Mouse (Mus musculus) mouse trophoblast stem cell (cell line): ENCODE results near the gene Cdk15.

Experiments
- in situ Hi-C, 2 experiments: fragments of 300-500 bp; cut with MseI, MboI; formaldehyde crosslinking; loops; 2 replicates in 1 of 2; 3 replicates in 1 of 2; pipeline ENCODE4 v1.15.1; 2025

The Cdk15 gene

DNA sequence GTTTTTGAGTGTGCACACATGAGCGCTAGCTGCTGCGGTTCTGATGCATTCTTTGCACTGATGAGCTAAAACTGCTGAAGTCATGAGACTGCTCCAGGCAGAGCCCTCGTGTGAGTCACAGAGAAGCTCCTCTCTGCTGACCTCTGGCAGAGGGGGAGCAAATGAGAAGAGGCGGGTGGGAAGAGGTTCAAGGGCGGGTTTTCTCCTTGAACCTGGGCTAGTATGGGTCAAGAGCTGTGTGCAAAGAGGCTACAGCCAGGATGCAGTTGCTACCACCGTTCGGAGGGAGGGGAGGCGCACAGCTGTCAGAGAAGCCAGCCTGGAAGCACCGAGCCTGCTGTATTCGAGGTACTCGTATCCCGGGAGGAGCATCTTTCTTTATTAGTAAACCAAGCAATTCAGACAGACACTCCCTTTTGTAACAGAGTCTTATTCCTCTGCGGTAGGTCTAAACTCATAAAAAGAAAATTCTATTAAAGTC, at the start of gene Cdk15:
Gene Cdk15 (plus strand): TSS at position 156 of the 481 bp plus-strand sequence.
- in situ Hi-C loops = no loop called here

- in situ Hi-C loops = no loop called here
Measured at GRCm38 (mm10) chr1:59208331-59208730, 48.4 kb upstream of the Cdk15 start.

- in situ Hi-C loops = no loop called here
Measured at GRCm38 (mm10) chr1:59211651-59212050, 45.1 kb upstream of the Cdk15 start.

GRCm38 (mm10) chr1:59212076-59212779, 44.5 kb upstream of the Cdk15 start:
- in situ Hi-C loops = no loop called here

- in situ Hi-C loops = no loop called here
Measured at GRCm38 (mm10) chr1:59212951-59213350, 43.8 kb upstream of the Cdk15 start.

- in situ Hi-C loops = no loop called here
Measured at GRCm38 (mm10) chr1:59215446-59215845, 41.3 kb upstream of the Cdk15 start.

GRCm38 (mm10) chr1:59220371-59220770, 36.3 kb upstream of the Cdk15 start:
- in situ Hi-C loops = no loop called here

DNA sequence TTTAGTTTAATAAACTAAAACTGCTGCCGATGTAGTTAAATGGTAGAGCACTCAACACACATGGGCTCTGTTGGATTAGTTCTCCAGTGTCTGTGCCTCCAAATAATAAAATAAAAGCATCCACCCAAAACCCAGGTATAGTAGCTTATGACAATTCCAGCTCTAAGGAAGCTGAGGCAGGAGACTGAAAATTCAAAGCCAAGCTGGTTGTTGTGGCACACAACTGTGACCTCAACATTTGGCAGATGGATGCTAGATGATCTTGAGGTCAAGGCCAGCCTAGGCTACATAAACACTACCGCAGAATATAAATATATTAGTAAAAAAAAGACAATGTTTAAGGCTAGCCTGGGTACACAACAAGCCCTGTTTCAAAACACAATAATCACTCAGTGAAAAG, 35.1 kb upstream of the Cdk15 start:
- in situ Hi-C loops = no loop called here

DNA sequence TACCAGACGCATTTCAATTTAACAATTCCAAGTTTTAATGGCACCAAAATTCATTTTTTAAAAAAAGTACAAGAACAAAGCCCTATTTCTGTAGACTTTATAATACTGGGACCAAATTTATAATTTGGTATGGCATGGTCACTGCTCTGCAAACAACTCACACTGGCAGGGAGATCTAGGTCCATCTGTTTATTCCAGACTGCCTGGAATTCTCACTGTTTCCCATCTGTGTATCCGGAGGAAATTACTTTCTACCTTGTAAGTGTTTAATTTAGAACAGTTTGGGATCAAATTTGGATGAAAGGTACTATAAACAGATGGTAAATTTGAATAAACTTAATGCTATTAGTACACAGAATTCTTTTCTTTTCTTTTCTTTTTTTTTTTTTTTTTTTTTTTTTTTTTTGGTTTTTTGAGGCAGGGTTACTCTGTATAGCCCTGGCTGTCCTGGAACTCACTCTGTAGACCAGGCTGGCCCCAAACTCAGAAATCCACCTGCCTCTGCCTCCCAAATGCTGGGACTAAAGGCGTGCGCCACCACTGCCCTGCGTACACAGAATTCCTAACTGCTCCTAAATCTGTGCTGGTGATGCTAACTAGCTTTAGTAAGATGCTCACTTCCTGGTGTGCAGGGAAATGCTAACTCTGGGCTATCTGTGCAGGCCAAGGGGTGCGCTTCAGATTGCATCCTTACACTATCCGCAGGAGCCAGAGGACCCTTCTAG, 34.4 kb upstream of the Cdk15 start:
- in situ Hi-C loops = no loop called here

GRCm38 (mm10) chr1:59228552-59228951, 28.2 kb upstream of the Cdk15 start:
- in situ Hi-C loops = no loop called here

- in situ Hi-C loops = no loop called here
Measured at GRCm38 (mm10) chr1:59229187-59229586, 27.5 kb upstream of the Cdk15 start.

GRCm38 (mm10) chr1:59236856-59237441, 19.8 kb upstream of the Cdk15 start, which contains the start of gene Als2:
Gene Als2 (minus strand): TSS chr1:59237231.
- in situ Hi-C loops = loop anchor here in 1 of 2 experiments (5.0 to 10.0 kb wide), 2 partner anchors 92 to 170 kb away; no protein-coding TSS in a partner anchor

DNA sequence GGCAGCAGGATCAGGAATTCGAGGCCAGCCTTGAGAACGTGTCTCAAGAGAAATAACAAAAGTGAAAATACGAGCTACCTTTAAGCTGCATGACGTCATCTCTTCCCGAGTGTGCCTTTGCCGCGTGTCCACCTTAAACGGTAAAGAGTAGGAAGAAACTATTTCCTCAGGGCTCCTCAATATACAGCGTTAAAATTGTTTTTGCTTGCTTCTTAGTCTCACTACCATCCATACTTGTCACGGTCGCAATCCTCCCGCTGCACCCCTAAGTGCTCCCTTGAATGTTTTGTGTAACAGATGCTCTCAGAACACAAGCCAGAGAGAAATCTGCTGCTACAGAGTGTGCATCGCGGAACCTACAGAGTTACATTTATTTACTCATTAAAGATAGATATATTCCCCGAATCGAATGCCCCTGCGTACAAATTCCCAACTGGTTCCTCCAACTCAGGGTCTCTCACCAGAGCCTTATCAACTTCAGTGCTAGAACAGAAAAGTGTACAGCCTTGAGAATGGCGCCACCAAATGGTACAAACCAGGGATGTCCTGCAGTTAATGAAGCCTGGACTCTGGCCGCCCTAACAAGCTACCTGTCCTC, 19.0 kb upstream of the Cdk15 start:
- in situ Hi-C loops = loop anchor here in 1 of 2 experiments (5.0 to 10.0 kb wide), 2 partner anchors 93 to 170 kb away; no protein-coding TSS in a partner anchor

GRCm38 (mm10) chr1:59243770-59244169, 12.9 kb upstream of the Cdk15 start:
- in situ Hi-C loops = no loop called here

DNA sequence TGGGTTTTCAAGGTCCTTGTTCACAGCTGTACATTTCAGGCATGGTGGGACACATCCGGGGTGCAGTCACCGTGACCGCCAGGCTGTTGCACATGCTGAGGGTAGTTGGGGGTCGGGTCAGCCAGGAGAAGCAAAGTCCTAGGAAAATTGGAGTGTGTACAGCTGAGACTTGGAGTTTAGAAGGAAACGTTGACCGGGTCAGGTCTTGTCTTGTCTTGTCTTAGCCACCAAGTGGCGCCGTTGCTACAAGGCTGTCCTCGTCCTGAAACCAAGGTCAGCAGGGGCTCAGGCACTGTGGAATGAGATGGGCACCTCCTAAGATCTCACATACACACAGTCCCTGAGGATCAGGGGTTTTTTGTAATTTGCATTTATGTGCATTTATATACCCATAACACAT, 9.1 kb upstream of the Cdk15 start:
- in situ Hi-C loops = no loop called here

GRCm38 (mm10) chr1:59252762-59253161, 3.9 kb upstream of the Cdk15 start:
- in situ Hi-C loops = no loop called here

DNA sequence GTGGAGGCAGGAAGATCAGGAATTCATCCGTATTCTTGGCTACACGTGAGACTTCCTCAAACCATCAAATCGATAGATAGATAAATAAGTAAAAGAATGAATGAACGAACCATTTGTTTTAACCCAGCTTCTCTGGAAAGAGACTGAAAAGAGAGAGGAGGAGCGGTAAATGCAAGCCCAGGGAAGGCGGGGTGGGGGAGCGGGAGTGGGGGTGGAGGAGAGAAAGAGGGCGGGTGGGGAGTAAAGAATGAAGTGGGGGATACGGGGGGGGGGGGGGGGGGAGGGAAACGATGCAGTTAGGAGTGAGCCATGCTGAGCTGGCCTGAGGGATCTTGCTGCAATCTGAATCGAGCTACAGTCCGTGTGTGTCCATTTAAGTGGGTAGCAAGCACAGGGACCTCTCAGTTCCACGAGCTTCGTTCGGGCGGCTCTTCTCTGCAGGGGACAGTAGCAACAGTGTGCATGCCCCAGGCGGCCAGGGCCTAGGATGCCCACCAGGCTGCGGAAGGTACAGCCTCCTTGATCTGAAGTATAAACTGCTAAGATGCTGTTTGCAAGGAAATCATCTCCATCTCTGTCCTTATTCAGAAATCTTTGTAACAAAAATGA, 3.3 kb upstream of the Cdk15 start:
- in situ Hi-C loops = no loop called here

- in situ Hi-C loops = no loop called here
Measured at GRCm38 (mm10) chr1:59257736-59258135, 1.0 kb downstream of the Cdk15 start.

DNA sequence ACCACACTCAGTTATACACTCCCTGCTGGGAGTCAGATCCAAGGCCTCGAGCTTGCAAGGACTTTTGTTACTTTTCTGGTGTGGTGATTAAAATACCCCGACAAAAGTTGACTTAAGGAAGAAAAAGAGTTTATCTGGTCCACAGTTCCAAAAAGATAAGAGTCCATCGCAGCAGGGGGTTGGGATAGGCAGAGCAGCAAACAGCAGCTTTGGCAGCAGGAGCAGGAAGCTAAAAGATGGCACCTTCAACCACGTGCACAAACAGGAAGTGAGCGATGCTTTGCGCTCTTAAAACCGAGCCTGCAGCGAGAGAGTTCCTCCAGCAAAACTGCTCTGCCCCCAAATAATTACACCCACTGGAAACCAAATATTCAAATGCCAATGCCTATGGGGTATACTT, 12.2 kb downstream of the Cdk15 start:
- in situ Hi-C loops = no loop called here

- in situ Hi-C loops = no loop called here
Measured at GRCm38 (mm10) chr1:59269466-59269865, 12.8 kb downstream of the Cdk15 start.

DNA sequence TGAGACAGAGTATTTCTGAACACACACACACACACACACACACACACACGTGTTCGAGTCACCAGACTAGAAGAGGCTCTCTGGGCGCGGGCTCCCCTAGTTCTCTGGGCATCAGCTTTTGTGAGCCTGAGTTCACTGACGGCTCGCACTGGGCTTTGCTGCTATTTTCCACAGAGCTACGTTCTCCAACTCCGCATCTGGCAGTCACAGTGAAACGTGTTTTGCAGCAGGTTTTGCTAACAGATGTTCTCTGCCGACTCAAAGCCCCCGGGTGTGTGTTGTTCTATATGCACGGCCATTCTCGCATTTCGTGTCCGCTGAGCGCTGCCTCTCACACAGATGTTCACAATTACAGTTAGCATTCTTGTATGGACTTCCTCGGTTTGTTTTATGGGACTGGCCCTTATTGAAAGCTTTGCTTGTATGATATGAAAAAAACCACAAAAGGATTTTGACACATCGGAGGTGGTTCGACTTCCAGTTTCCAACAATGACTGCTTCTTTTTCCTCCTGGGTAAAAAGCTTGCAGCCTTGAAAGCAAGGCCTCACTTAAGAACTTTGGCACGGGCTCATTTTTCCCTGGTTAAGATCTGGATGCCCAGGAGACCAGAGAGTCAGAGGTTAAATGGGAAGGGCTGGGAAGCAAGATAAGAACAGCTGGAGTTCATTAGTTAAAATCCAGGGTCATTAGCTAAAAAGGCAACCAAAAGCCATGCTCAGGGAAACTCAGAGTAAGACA, 13.4 kb downstream of the Cdk15 start:
- in situ Hi-C loops = no loop called here
